Mouse (Mus musculus): ENCODE results near the gene Drc3. TPM values are rescaled to one million over a fixed set of nuclear protein-coding genes. Genes with fewer than 3 reads are reported as not detected.
"Not testable (repeated sequence)": the region's sequence is repeated elsewhere in the genome, so short reads cannot be mapped to it uniquely, and the experiment has no call there.

The Drc3 gene
- polyA plus RNA-seq, 1 experiment: 5.2 TPM

DNA sequence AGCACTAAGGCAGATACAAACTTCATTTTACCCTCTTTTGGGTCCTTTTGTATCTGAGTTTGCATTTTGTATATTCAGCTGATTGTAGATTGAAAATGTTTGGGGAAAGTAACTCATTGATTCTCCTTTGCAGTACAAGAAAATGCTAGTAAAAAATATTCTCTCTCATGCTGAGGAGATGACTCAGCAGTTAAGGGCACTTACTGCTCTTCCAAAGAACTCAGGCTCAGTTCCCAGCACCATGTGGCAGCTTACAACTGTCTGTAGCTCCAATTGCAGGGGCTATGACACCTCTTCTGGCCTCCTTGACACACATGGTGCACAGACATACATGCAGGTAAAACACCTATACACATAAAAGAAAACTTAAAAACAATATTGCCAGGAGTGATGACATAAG, 80.4 kb downstream of the Drc3 start:
- H3K27me3 ChIP-seq (ENCODE audit: control insufficient read depth, insufficient read depth, low read length): no peaks in the 10 kb centered on the region
- no peak for DNase-seq
- no peaks in the 10 kb centered on the region for H3K4me1 ChIP-seq (replicated peaks; ENCODE audit: control insufficient read depth, insufficient read depth, low read length)
- H3K36me3 ChIP-seq (ENCODE audit: control insufficient read depth, insufficient read depth, low read length): peaks cover 20% of the 10 kb centered on the region
- no peak overlapping the region for H3K27ac ChIP-seq (ENCODE audit: control insufficient read depth, insufficient read depth, low read length)
- TF ChIP-seq CTCF (IDR thresholded peaks at IDR 0.05; ENCODE audit: borderline replicate concordance, control insufficient read depth, extremely low read depth, insufficient read depth, low read length, poor library complexity): no peak
- no peak for TF ChIP-seq POLR2A (IDR thresholded peaks at IDR 0.05; ENCODE audit: control insufficient read depth, extremely low read depth, insufficient read depth, low read length, poor library complexity)
- no peak overlapping the region for H3K4me3 ChIP-seq (ENCODE audit: control insufficient read depth, insufficient read depth, low read length)

DNA sequence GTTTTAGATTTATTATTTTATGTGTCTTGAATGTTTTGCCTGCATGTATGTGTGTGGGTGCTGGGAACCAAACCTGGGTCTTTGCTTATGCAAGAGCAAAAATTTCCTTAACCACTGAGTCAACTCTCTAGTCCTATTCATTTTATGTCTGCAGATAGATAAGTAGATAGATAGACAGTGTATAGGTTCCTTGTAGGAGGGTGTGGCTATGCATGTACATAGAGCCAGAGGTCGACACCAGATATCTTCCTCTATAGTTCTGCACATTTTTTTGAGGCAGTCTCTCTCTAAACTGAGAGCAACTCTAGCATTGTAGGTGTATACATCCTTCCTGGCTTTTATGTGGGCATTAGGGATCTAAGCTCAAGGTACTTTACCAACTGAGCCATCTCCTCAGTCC, 82.0 kb downstream of the Drc3 start:
- no peak overlapping the region for H3K4me3 ChIP-seq (ENCODE audit: control insufficient read depth, insufficient read depth, low read length)
- 100% methylated on average over 1 of the region's 1 CpGs for WGBS
- H3K27ac ChIP-seq (ENCODE audit: control insufficient read depth, insufficient read depth, low read length): no peak overlapping the region
- TF ChIP-seq CTCF (IDR thresholded peaks at IDR 0.05; ENCODE audit: borderline replicate concordance, control insufficient read depth, extremely low read depth, insufficient read depth, low read length, poor library complexity) (no peak), POLR2A (IDR thresholded peaks at IDR 0.05; ENCODE audit: control insufficient read depth, extremely low read depth, insufficient read depth, low read length, poor library complexity) (no peak)
- no peak for DNase-seq
- no peaks in the 10 kb centered on the region for H3K4me1 ChIP-seq (replicated peaks; ENCODE audit: control insufficient read depth, insufficient read depth, low read length)
- H3K36me3 ChIP-seq (ENCODE audit: control insufficient read depth, insufficient read depth, low read length): peaks cover 20% of the 10 kb centered on the region
- H3K27me3 ChIP-seq (ENCODE audit: control insufficient read depth, insufficient read depth, low read length): no peaks in the 10 kb centered on the region

GRCm38 (mm10) chr11:60436618-60437017, 83.5 kb downstream of the Drc3 start:
- no peak overlapping the region for H3K27ac ChIP-seq (ENCODE audit: control insufficient read depth, insufficient read depth, low read length)
- no peak for DNase-seq
- H3K27me3 ChIP-seq (ENCODE audit: control insufficient read depth, insufficient read depth, low read length): no peaks in the 10 kb centered on the region
- no peak overlapping the region for H3K4me3 ChIP-seq (ENCODE audit: control insufficient read depth, insufficient read depth, low read length)
- no peak for TF ChIP-seq POLR2A (IDR thresholded peaks at IDR 0.05; ENCODE audit: control insufficient read depth, extremely low read depth, insufficient read depth, low read length, poor library complexity)
- no peak for TF ChIP-seq CTCF (IDR thresholded peaks at IDR 0.05; ENCODE audit: borderline replicate concordance, control insufficient read depth, extremely low read depth, insufficient read depth, low read length, poor library complexity)
- peaks cover 27% of the 10 kb centered on the region for H3K36me3 ChIP-seq (ENCODE audit: control insufficient read depth, insufficient read depth, low read length)
- WGBS: 88% methylated on average over 3 of the region's 3 CpGs
- no peaks in the 10 kb centered on the region for H3K4me1 ChIP-seq (replicated peaks; ENCODE audit: control insufficient read depth, insufficient read depth, low read length)

DNA sequence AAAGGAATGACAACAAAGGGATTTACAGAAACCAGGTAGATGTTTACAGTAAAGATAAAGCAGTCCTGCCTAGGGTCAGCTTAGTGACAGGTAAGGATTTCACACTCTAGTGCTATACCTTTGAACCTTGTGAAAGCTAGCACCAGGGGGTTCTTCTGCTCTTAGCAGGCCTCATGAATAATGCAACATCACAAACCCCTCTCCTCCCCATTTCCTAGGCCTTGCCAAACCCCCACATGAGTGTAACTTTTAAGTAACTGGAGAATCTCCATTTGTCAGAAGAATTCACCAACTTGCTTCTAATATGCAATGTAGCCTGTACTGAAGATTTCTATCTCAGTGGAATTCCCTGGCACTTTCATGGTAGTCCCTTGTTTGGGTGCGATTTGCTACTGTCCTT, 86.5 kb downstream of the Drc3 start:
- H3K27me3 ChIP-seq (ENCODE audit: control insufficient read depth, insufficient read depth, low read length); DNase-seq; H3K4me1 ChIP-seq (replicated peaks; ENCODE audit: control insufficient read depth, insufficient read depth, low read length); H3K4me3 ChIP-seq (ENCODE audit: control insufficient read depth, insufficient read depth, low read length); H3K27ac ChIP-seq (ENCODE audit: control insufficient read depth, insufficient read depth, low read length): not testable (repeated sequence)
- peaks cover 20% of the 10 kb centered on the region for H3K36me3 ChIP-seq (ENCODE audit: control insufficient read depth, insufficient read depth, low read length)
- 93% methylated on average over 1 of the region's 1 CpGs for WGBS

GRCm38 (mm10) chr11:60440176-60440575, 87.0 kb downstream of the Drc3 start:
- Histone ChIP-seq H3K27ac (ENCODE audit: control insufficient read depth, insufficient read depth, low read length) (no peak overlapping the region), H3K27me3 (ENCODE audit: control insufficient read depth, insufficient read depth, low read length) (no peaks in the 10 kb centered on the region), H3K4me3 (ENCODE audit: control insufficient read depth, insufficient read depth, low read length) (no peak overlapping the region), H3K4me1 (replicated peaks; ENCODE audit: control insufficient read depth, insufficient read depth, low read length) (no peaks in the 10 kb centered on the region), H3K36me3 (ENCODE audit: control insufficient read depth, insufficient read depth, low read length) (peaks cover 20% of the 10 kb centered on the region)
- DNase-seq: no peak
- WGBS: 90% methylated on average over 7 of the region's 7 CpGs
- TF ChIP-seq POLR2A (IDR thresholded peaks at IDR 0.05; ENCODE audit: control insufficient read depth, extremely low read depth, insufficient read depth, low read length, poor library complexity): no peak
- no peak for TF ChIP-seq CTCF (IDR thresholded peaks at IDR 0.05; ENCODE audit: borderline replicate concordance, control insufficient read depth, extremely low read depth, insufficient read depth, low read length, poor library complexity)

- WGBS: 91% methylated on average over 6 of the region's 6 CpGs
- H3K4me1 ChIP-seq (replicated peaks; ENCODE audit: control insufficient read depth, insufficient read depth, low read length): no peaks in the 10 kb centered on the region
Measured at GRCm38 (mm10) chr11:60442896-60443295, 89.8 kb downstream of the Drc3 start.

More at GRCm38 (mm10) chr11:60442896-60443295, 89.8 kb downstream of the Drc3 start:
- no peak overlapping the region for H3K4me3 ChIP-seq (ENCODE audit: control insufficient read depth, insufficient read depth, low read length)
- H3K27ac ChIP-seq (ENCODE audit: control insufficient read depth, insufficient read depth, low read length): no peak overlapping the region
- no peak for DNase-seq
- H3K27me3 ChIP-seq (ENCODE audit: control insufficient read depth, insufficient read depth, low read length): no peaks in the 10 kb centered on the region
- H3K36me3 ChIP-seq (ENCODE audit: control insufficient read depth, insufficient read depth, low read length): peaks cover 19% of the 10 kb centered on the region
- TF ChIP-seq CTCF (IDR thresholded peaks at IDR 0.05; ENCODE audit: borderline replicate concordance, control insufficient read depth, extremely low read depth, insufficient read depth, low read length, poor library complexity): no peak
- no peak for TF ChIP-seq POLR2A (IDR thresholded peaks at IDR 0.05; ENCODE audit: control insufficient read depth, extremely low read depth, insufficient read depth, low read length, poor library complexity)

Other genes with a start within 250 kb of the Drc3 start
- 205 and 240 TPM in 2 replicates for gene Rai1, start 248.3 kb upstream of the Drc3 start, polyA plus RNA-seq (2012; rRNA removed)
- gene Srebf1, start 130.7 kb upstream of the Drc3 start, polyA plus RNA-seq (2012; rRNA removed): 466 and 519 TPM in 2 replicates
- 85.1 and 99.5 TPM in 2 replicates for gene Tom1l2, start 424 bp upstream of the Drc3 start, polyA plus RNA-seq (2012; rRNA removed)
- 20.3 and 24.4 TPM in 2 replicates for gene Gid4, start 63.8 kb downstream of the Drc3 start, polyA plus RNA-seq (2012; rRNA removed)
- 42.9 and 46.9 TPM in 2 replicates for gene Atpaf2, start 65.1 kb downstream of the Drc3 start, polyA plus RNA-seq (2012; rRNA removed)
- 59.9 and 60.7 TPM in 2 replicates for gene Drg2, start 101.3 kb downstream of the Drc3 start, polyA plus RNA-seq (2012; rRNA removed)
- gene Myo15, start 116.0 kb downstream of the Drc3 start, polyA plus RNA-seq (2012; rRNA removed): 0.17 and 0.20 TPM in 2 replicates
- 29.0 and 37.4 TPM in 2 replicates for gene Alkbh5, start 183.1 kb downstream of the Drc3 start, polyA plus RNA-seq (2012; rRNA removed)